Mouse (Mus musculus): Measurements from ENCODE around the gene Vwa7.

GRCm38 (mm10) chr17:35064951-35065947, 48.9 kb downstream of the Vwa7 start, which contains the start of gene Ly6g6c:
- TF ChIP-seq CTCF (IDR thresholded peaks at IDR 0.05; ENCODE audit: borderline replicate concordance, insufficient read depth, low read length): no peak
- TF ChIP-seq POLR2A (IDR thresholded peaks at IDR 0.05; ENCODE audit: low read depth, low read length): no peak
